Mouse (Mus musculus) liver, adult 2 months (tissue): ENCODE measurements around the gene Ubtd1. TPM values are rescaled to one million over a fixed set of nuclear protein-coding genes. Genes with fewer than 3 reads are reported as not detected.

Experiments used
- DNase-seq: peaks from one replicate; pipeline ENCODE4 v3.0.0-alpha.2; 2011; ENCODE audit warnings: low read depth, low spot score; ENCODE audit errors: extremely low read depth
- H3K27ac ChIP-seq: fragments of 200-500 bp; replicated peaks from 2 replicates; pipeline ENCODE4 v1.5.1; 2012; ENCODE audit warnings: low read depth, mild to moderate bottlenecking, control low read depth, inconsistent platforms, low read length; ENCODE audit not compliant: insufficient read depth
- H3K27me3 ChIP-seq: fragments of 200-500 bp; 2 replicates; pipeline ENCODE4 v1.6.1; 2012; ENCODE audit warnings: mild to moderate bottlenecking, moderate library complexity, low read length, inconsistent platforms; ENCODE audit not compliant: control insufficient read depth, insufficient read depth
- H3K36me3 ChIP-seq: fragments of 200-500 bp; 2 replicates; pipeline ENCODE4 v1.6.1; 2012; ENCODE audit warnings: low read length, inconsistent platforms; ENCODE audit not compliant: control insufficient read depth, insufficient read depth
- H3K4me1 ChIP-seq: fragments of 200-500 bp; 2 replicates; pipeline ENCODE4 v1.6.1; 2011; ENCODE audit warnings: low read length; ENCODE audit not compliant: control insufficient read depth, insufficient read depth
- H3K4me3 ChIP-seq: fragments of 200-500 bp; 2 replicates; pipeline ENCODE4 v1.5.1; 2011; ENCODE audit warnings: low read depth, mild to moderate bottlenecking, control low read depth, low read length, moderate library complexity; ENCODE audit not compliant: insufficient read depth
- H3K79me2 ChIP-seq: fragments of 200-500 bp; 2 replicates; pipeline ENCODE4 v1.6.1; 2012; ENCODE audit warnings: inconsistent platforms, mild to moderate bottlenecking, low read length, moderate library complexity; ENCODE audit not compliant: control insufficient read depth, insufficient read depth
- H3K9ac ChIP-seq: fragments of 200-500 bp; 2 replicates; pipeline ENCODE4 v1.6.1; 2012; ENCODE audit warnings: low read depth, mild to moderate bottlenecking, control low read depth, inconsistent platforms, low read length
- CTCF ChIP-seq: fragments of 200-500 bp; IDR thresholded peaks from 2 replicates; pipeline ENCODE4 v1.5.1; 2011; ENCODE audit warnings: low read depth, low read length, control low read depth
- POLR2A ChIP-seq: fragments of 200-500 bp; IDR thresholded peaks from 2 replicates; pipeline ENCODE4 v1.6.1; 2011; ENCODE audit warnings: low read length, control low read depth; ENCODE audit not compliant: insufficient read depth; ENCODE audit errors: extremely low read depth
- WGBS: fragments of 180-500 bp; shearing (Covaris S2); methylation state at CpG from one replicate; pipeline ENCODE4 v1.1.7; 2018; 5-methylcytosine and 5-hydroxymethylcytosine counted together
- polyA plus RNA-seq: library from polyadenylated mRNA; depleted of rRNA; stranded (reverse); fragments of >200 nt; gene quantifications from 2 replicates; pipeline ENCODE4 v1.2.3, GENCODE M21; 2012
- total RNA-seq: library from RNA; depleted of rRNA; stranded (reverse); fragments of >200 nt; gene quantifications from 2 replicates; pipeline ENCODE4 v1.2.3, GENCODE M21; 2014

Gene Ubtd1
- total and polyA plus RNA-seq, 2 experiments, result 4.6 to 15.3 TPM

DNA sequence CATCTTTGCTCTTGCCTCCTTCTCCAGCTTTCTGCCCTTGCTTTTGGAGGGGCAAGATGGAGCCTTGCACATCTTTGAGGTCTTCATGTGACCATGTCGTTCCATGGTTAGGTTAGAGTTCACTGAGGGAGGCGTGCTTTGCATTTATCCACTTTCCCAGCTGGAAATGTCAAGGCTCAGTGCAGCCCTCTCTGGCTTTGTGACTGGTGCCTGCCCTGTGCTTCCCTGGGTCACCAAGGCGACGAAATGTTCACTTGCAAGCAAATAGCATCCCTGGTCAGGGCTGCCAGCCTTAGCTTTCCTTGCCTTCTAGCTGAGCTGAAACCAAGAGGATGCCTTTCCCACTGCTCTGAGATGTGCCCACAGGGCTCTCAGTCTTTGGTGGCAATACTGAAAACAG, 28.9 kb downstream of the Ubtd1 start:
- H3K79me2 ChIP-seq, result peaks cover 41% of the 10 kb centered on the region
- peaks cover 4% of the 10 kb centered on the region; the same call in 1 of the 2 replicates for H3K4me1 ChIP-seq
- H3K27me3 ChIP-seq, result no peaks in the 10 kb centered on the region
- no peak overlapping the region for H3K27ac ChIP-seq
- WGBS, result 89% methylated on average over 4 of the region's 4 CpGs
- TF ChIP-seq POLR2A (no peak), CTCF (no peak)
- H3K9ac ChIP-seq, result no peak overlapping the region
- H3K4me3 ChIP-seq, result no peak overlapping the region
- H3K36me3 ChIP-seq, result no peaks in the 10 kb centered on the region
- no peak for DNase-seq

DNA sequence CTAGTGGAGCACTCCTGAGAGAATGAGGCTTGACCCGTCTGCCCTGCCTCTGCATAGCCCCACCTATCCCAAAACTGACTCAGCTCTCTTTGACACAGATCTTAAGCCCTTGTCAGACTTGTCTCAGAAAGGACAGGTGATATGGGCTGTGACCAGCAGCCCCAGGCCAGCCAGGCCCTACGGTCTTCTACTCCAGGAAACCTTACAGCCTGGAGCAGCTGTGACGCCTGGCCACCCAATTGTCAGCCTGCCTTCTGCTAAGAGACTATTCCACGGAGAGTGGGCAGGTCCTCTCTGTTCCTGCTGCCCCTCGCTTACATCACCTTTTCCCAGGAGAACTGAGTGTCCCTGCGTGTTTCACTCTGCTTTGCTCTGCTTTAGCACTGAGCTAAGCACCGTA, 29.6 kb downstream of the Ubtd1 start:
- H3K36me3 ChIP-seq, result no peaks in the 10 kb centered on the region
- 95% methylated on average over 7 of the region's 7 CpGs for WGBS
- no peak for DNase-seq
- no peak for TF ChIP-seq CTCF
- no peak for TF ChIP-seq POLR2A
- no peak overlapping the region for H3K27ac ChIP-seq
- H3K4me3 ChIP-seq, result no peak overlapping the region
- H3K79me2 ChIP-seq, result peaks cover 36% of the 10 kb centered on the region
- no peaks in the 10 kb centered on the region for H3K4me1 ChIP-seq
- H3K27me3 ChIP-seq, result no peaks in the 10 kb centered on the region
- no peak overlapping the region for H3K9ac ChIP-seq

DNA sequence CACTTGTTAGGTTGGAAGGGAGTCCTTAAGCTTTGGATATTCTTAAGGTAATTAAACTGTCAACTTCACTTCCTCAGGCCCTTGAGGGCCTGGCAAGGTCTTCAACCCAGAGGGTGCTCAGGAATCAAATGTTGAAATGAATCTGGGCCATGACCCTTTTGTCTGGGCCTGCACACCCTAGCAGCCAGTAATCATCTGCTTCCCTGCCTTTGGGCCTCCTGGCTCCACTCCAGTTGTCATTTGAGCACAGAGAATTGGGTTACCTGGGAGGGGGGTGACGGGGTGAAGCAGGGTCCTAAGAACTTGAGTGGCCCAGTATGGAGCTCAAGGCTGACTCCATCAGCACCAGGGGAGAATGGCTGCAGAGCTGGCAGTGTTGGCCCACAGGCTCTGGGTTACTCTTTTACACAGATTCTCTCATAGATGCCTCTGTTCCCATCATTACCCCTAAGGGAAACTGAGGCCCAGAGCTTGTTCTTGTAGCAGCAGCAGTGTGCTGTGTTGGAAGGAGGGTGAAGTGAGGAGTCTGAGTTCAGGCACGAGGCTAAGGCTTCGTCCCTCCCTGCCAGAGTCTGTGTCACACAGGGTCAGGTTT, 32.8 kb downstream of the Ubtd1 start:
- Histone ChIP-seq H3K79me2 (peaks cover 24% of the 10 kb centered on the region), H3K4me1 (peaks cover 10% of the 10 kb centered on the region), H3K27me3 (no peaks in the 10 kb centered on the region), H3K9ac (no peak overlapping the region), H3K36me3 (no peaks in the 10 kb centered on the region), H3K4me3 (no peak overlapping the region), H3K27ac (no peak overlapping the region)
- DNase-seq, result no peak
- WGBS, result 97% methylated on average over 3 of the region's 3 CpGs
- no peak for TF ChIP-seq POLR2A
- no peak for TF ChIP-seq CTCF

GRCm38 (mm10) chr19:42015001-42015400, 33.4 kb downstream of the Ubtd1 start:
- Histone ChIP-seq H3K27ac (no peak overlapping the region), H3K4me1 (peaks cover 10% of the 10 kb centered on the region), H3K79me2 (peaks cover 19% of the 10 kb centered on the region), H3K27me3 (no peaks in the 10 kb centered on the region), H3K36me3 (no peaks in the 10 kb centered on the region), H3K9ac (no peak overlapping the region), H3K4me3 (no peak overlapping the region)
- 93% methylated on average over 6 of the region's 6 CpGs for WGBS
- TF ChIP-seq CTCF (no peak), POLR2A (no peak)
- DNase-seq, result no peak

DNA sequence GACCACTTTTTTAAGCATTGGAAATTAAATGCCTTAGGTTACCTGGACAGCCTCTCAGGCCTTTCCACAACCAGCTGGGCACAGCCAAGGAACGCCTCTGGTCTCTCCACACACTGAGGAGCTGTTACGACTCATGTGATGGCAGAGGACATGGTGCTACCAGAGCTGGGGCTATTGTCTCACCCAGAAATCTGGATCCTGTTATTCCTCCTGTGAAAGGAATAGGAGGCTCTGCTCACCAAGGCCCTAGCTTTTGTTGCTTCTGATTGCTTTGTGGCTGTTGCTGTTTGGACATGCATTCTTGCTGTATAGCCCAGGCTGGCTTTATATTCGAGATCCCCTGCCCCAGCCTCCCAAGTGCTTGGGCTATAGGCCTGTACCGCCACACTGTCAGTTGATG, 34.7 kb downstream of the Ubtd1 start:
- Histone ChIP-seq H3K27me3 (no peaks in the 10 kb centered on the region), H3K79me2 (peaks cover 17% of the 10 kb centered on the region), H3K27ac (no peak overlapping the region), H3K4me3 (no peak overlapping the region), H3K4me1 (peaks cover 10% of the 10 kb centered on the region), H3K9ac (no peak overlapping the region), H3K36me3 (no peaks in the 10 kb centered on the region)
- TF ChIP-seq POLR2A (no peak), CTCF (no peak)
- no peak for DNase-seq
- WGBS, result 89% methylated on average over 4 of the region's 4 CpGs

DNA sequence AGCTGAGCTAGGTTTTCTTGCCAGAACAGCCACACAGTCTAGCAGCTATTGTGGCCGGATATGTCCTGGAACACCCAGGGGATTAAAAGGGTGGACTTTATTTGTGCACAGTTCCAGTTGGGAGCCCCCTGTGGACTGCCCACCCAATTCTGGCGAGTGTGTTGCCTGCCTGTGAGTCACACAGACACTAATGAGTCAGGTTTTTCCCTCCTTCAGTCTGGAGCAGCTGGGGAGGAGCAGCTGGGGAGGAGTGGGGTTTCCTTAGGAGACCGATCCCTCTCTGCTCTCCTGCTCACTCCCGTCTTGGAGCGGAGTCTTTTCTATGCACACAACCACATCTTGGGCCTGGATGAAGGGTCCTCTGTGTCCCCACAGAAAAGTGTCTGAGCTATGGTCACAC, 35.3 kb downstream of the Ubtd1 start:
- TF ChIP-seq CTCF (no peak), POLR2A (no peak)
- Histone ChIP-seq H3K4me3 (no peak overlapping the region), H3K9ac (no peak overlapping the region), H3K79me2 (peaks cover 19% of the 10 kb centered on the region), H3K4me1 (peaks cover 10% of the 10 kb centered on the region), H3K36me3 (no peaks in the 10 kb centered on the region), H3K27me3 (no peaks in the 10 kb centered on the region), H3K27ac (no peak overlapping the region)
- DNase-seq, result no peak
- WGBS, result 89% methylated on average over 5 of the region's 5 CpGs
